ENCODE assay signal across 25 mouse cellular contexts in genomic region chr1:75311694-75312093, GRCm38 (mm10). TPM values are rescaled to one million over a fixed set of nuclear protein-coding genes. Genes with fewer than 3 reads are reported as not detected.
DNase-seq lines count a peak whose midpoint lies in the region; ATAC-seq and TF ChIP-seq lines count a peak whose summit lies in the region.
"Had no signal": no experiment of that assay in that cellular context is flagged by ENCODE, and none has a peak within 500 bp of the region (broad histone marks: within the 10 kb centered on the region; RNA-seq: fewer than 3 reads in every experiment).

No protein-coding gene starts in this region.

- H3K36me3 ChIP-seq in heart, embryonic 10.5 days, result peaks cover 86% of the 10 kb centered on the region
- H3K36me3 ChIP-seq in liver, postnatal 0 days (replicated peaks; ENCODE audit: insufficient read depth, low read length), result peaks cover 39% of the 10 kb centered on the region

- H3K4me3 ChIP-seq in heart, embryonic 10.5 days, result no peak overlapping the region
- no peak overlapping the region for H3K4me3 ChIP-seq in liver, postnatal 0 days (ENCODE audit: low read depth, low read length)

- no peaks in the 10 kb centered on the region for H3K27me3 ChIP-seq in heart, embryonic 10.5 days (ENCODE audit: insufficient read depth, poor library complexity, severe bottlenecking)
- no peaks in the 10 kb centered on the region for H3K27me3 ChIP-seq in liver, postnatal 0 days (ENCODE audit: insufficient read depth, low read length)
- H3K27me3 ChIP-seq: CH12.LX, Patski had no signal

- 90% methylated on average over 6 of the region's 6 CpGs for WGBS in heart, embryonic 10.5 days
- WGBS in liver, postnatal 0 days (ENCODE audit: insufficient replicate concordance), result 88% methylated on average over 6 of the region's 6 CpGs

- ATAC-seq in liver, postnatal 0 days, result no peak
- ATAC-seq: activated CD4-positive, CD25-positive, alpha-beta regulatory T cell, adult 4 months; CD4-positive, CD25-positive, alpha-beta regulatory T cell, adult 4 months; Patski had no signal

- no peaks in the 10 kb centered on the region for H3K9me3 ChIP-seq in heart, embryonic 10.5 days
- H3K9me3 ChIP-seq in liver, postnatal 0 days (ENCODE audit: low read length), result no peaks in the 10 kb centered on the region
- H3K9me3 ChIP-seq: G1E had no signal

- peaks cover 19% of the 10 kb centered on the region for H3K4me1 ChIP-seq in heart, embryonic 10.5 days
- peaks cover 12% of the 10 kb centered on the region; the same call in 1 of the 2 replicates for H3K4me1 ChIP-seq in liver, postnatal 0 days (ENCODE audit: insufficient read depth)

- no peak overlapping the region for H3K4me2 ChIP-seq in liver, postnatal 0 days (ENCODE audit: low read depth, low read length)

- H3K9ac ChIP-seq in liver, postnatal 0 days (replicated peaks), result no peak overlapping the region

- TF ChIP-seq EP300 in liver, postnatal 0 days (IDR thresholded peaks at IDR 0.05; ENCODE audit: low read depth), result no peak

- H3K27ac ChIP-seq in heart, embryonic 10.5 days, result no peak overlapping the region
- H3K27ac ChIP-seq in liver, postnatal 0 days (ENCODE audit: low read depth), result no peak overlapping the region

- peak; percentile 32 for DNase-seq in adrenal gland, postnatal 14 days
- no peak for DNase-seq in adrenal gland, adult 18-20 months (ENCODE audit: low spot score in 2 of 2)
- peak; percentile 92 for DNase-seq in heart, adult 11 months
- no peak for DNase-seq in heart, embryonic 10.5 days (ENCODE audit: low spot score)
- peak; percentile 10 for DNase-seq in liver, postnatal 0 days
- DNase-seq in liver, result no peak
- DNase-seq: adrenal gland, adult 2 months; adrenal gland, adult 8-10 months; adrenal gland, postnatal 10 days; adrenal gland, postnatal 25 days; adrenal gland, postnatal 36 days; B cell, adult 2 months; cerebellum, adult 11 months; cerebellum, adult 11-12 months; cerebellum, adult 18-20 months; cerebellum, adult 2 months; cerebellum, adult 8-10 months had no signal

- no peak for TF ChIP-seq CTCF in liver, postnatal 0 days (IDR thresholded peaks at IDR 0.05; ENCODE audit: low read depth)

RNA-seq across cellular contexts. Expression of gene Dnpep, which starts 6.1 kb away (rescaled TPM):
- 92.5 and 101 TPM in 2 replicates for total RNA-seq in adrenal gland, postnatal 14 days (2021)
- total RNA-seq in adrenal gland, adult 18-20 months (2021), result 10 to 100 TPM; 90.1 to 90.6 TPM
- 142 and 144 TPM in 2 replicates for polyA plus RNA-seq in heart, embryonic 10.5 days (2016; fragmentation: Nextera tagmentation; extraction: Ambion mirVana)
- 50.5 and 52.8 TPM in 2 replicates for polyA plus RNA-seq in liver, postnatal 0 days (2015; fragmentation: Nextera tagmentation; extraction: Ambion mirVana)

RNA-seq across cellular contexts. Expression of gene Resp18, which starts 33.5 kb away (rescaled TPM):
- 119 and 126 TPM in 2 replicates for total RNA-seq in adrenal gland, postnatal 14 days (2021)
- 100 to 1,000 TPM; 141 to 165 TPM for total RNA-seq in adrenal gland, adult 18-20 months (2021)
- not detected in 2 replicates for polyA plus RNA-seq in heart, embryonic 10.5 days (2016; fragmentation: Nextera tagmentation; extraction: Ambion mirVana)
- polyA plus RNA-seq in liver, postnatal 0 days (2015; fragmentation: Nextera tagmentation; extraction: Ambion mirVana), result not detected in 2 replicates
- total RNA-seq: CH12.LX, ES-E14, G1E, MEL had no signal
- polyA plus RNA-seq: activated CD4-positive, CD25-positive, alpha-beta regulatory T cell, adult 4 months; C2C12; CD4-positive, CD25-positive, alpha-beta regulatory T cell, adult 4 months; G1E; Patski had no signal

RNA-seq across cellular contexts. Expression of gene Ptprn, which starts 47.4 kb away (rescaled TPM):
- 46.5 and 57.2 TPM in 2 replicates for total RNA-seq in adrenal gland, postnatal 14 days (2021)
- total RNA-seq in adrenal gland, adult 18-20 months (2021), result 10 to 100 TPM; 51.0 to 59.5 TPM
- polyA plus RNA-seq in heart, embryonic 10.5 days (2016; fragmentation: Nextera tagmentation; extraction: Ambion mirVana), result 0.70 and 0.84 TPM in 2 replicates
- polyA plus RNA-seq in liver, postnatal 0 days (2015; fragmentation: Nextera tagmentation; extraction: Ambion mirVana), result 0.02 and 0.09 TPM in 2 replicates
- total RNA-seq: CH12.LX, MEL had no signal

RNA-seq across cellular contexts. Expression of gene Des, which starts 48.4 kb away (rescaled TPM):
- total RNA-seq in adrenal gland, postnatal 14 days (2021), result 19.8 and 26.9 TPM in 2 replicates
- total RNA-seq in adrenal gland, adult 18-20 months (2021), result 10 to 100 TPM; 15.9 to 21.3 TPM
- 341 and 642 TPM in 2 replicates for polyA plus RNA-seq in heart, embryonic 10.5 days (2016; fragmentation: Nextera tagmentation; extraction: Ambion mirVana)
- polyA plus RNA-seq in liver, postnatal 0 days (2015; fragmentation: Nextera tagmentation; extraction: Ambion mirVana), result 4.0 and 14.2 TPM in 2 replicates
- polyA plus RNA-seq: activated CD4-positive, CD25-positive, alpha-beta regulatory T cell, adult 4 months; CD4-positive, CD25-positive, alpha-beta regulatory T cell, adult 4 months had no signal

Comparison
In these comparisons a context has a peak if more than half of its experiments do, and no peak if none do; other contexts are left out.
1. DNase-seq: peak in adrenal gland, postnatal 14 days (single experiment), heart, adult 11 months (single experiment) and liver, postnatal 0 days (single experiment); none in adrenal gland, adult 18-20 months (0 of 2), heart, embryonic 10.5 days (single experiment) and liver (single experiment).